Mouse (Mus musculus) olfactory bulb, adult 2 months (tissue): Measurements from ENCODE around the gene Fam49a.

Source experiments
- CTCF ChIP-seq: fragments of 200-500 bp; IDR thresholded peaks from 2 replicates; pipeline ENCODE4 v1.5.1; 2012; ENCODE audit warnings: low read depth, mild to moderate bottlenecking, low read length, moderate library complexity; ENCODE audit not compliant: insufficient read depth
- POLR2A ChIP-seq: fragments of 200-500 bp; IDR thresholded peaks from 2 replicates; pipeline ENCODE4 v1.6.1; 2012; ENCODE audit warnings: mild to moderate bottlenecking, low read depth, low read length, moderate library complexity; ENCODE audit not compliant: insufficient read depth

GRCm38 (mm10) chr12:12287131-12287786 lies 25.3 kb downstream of the Fam49a start:
- TF ChIP-seq POLR2A (no peak), CTCF (no peak)
